Mouse (Mus musculus): ENCODE measurements at regions not wholly inside any gene's neighbourhood (a gene's known extent, or its start where the extent isn't known, plus 50 kb on each side); places are given as distances from the start of the nearest gene placed in this dataset.

DNA sequence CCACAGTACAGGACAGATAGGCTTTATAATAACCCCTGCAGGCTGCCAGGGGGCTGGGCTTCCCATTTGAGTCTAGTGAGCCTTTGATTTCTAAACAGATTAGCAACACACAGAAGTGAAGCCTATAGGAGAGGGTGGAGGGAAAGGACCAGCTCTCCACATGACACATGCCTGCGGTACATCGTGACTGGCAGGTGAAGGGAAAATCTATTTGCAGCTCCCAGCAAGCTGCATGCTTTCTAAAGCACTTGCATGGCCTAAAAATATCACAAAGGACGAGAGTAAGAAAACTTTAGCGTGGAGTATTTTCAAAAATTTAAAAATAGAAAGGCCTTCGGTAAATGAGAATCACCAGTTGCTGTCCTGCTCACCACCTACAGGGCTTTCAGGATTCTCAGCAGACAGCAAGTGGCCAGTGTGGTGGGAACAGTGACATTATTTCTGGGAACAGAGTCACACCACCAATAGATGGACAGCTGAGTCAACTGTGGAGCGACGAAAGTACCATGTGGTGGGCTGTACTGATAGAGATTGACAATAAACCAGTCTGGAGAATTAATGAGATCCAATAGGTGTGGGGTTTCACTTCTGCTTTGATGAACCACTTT, 105.6 kb downstream of the Mid1ip1 start:
- Histone ChIP-seq H3K4me1 (replicated peaks; ENCODE audit: control insufficient read depth, insufficient read depth, low read length) (no peaks in the 10 kb centered on the region), H3K27me3 (replicated peaks; ENCODE audit: control insufficient read depth, insufficient read depth, low read length) (no peaks in the 10 kb centered on the region), H3K4me3 (ENCODE audit: low read depth, low read length) (no peak overlapping the region), H3K27ac (ENCODE audit: low read depth, low read length) (no peak overlapping the region), H3K9ac (ENCODE audit: low read depth, low read length) (no peak overlapping the region), H3K9me3 (ENCODE audit: control insufficient read depth) (no peaks in the 10 kb centered on the region), H3K36me3 (ENCODE audit: control insufficient read depth, insufficient read depth) (no peaks in the 10 kb centered on the region), H3K4me2 (replicated peaks; ENCODE audit: low read depth) (no peak overlapping the region)
- WGBS: 82% methylated on average over 7 of the region's 7 CpGs
- no peak for ATAC-seq
- TF ChIP-seq CTCF (IDR thresholded peaks at IDR 0.05; ENCODE audit: low read depth): no peak

DNA sequence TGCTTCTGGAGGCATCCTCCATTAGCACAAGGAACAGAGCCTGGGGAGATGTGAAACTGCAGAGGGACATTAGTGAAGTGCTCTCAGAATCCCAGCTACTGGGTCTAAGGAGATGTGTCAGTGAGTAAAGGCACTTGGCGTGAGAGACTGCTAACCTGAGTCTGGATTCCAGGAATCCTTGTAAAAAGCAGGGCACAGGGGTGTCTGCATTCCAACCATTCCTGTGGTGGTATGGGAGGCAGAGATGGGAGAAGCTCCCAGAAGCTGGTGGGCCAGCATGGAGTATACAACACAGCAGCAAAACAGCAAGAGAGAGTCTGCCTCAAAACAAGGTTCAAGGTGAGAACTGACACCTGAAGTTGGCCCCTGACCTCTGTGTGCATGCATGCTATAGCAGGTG, 118.9 kb downstream of the Mid1ip1 start:
- Histone ChIP-seq H3K9ac (ENCODE audit: low read depth, low read length) (no peak overlapping the region), H3K4me2 (replicated peaks; ENCODE audit: low read depth) (no peak overlapping the region), H3K9me3 (ENCODE audit: control insufficient read depth) (no peaks in the 10 kb centered on the region), H3K4me1 (replicated peaks; ENCODE audit: control insufficient read depth, insufficient read depth, low read length) (no peaks in the 10 kb centered on the region), H3K27me3 (replicated peaks; ENCODE audit: control insufficient read depth, insufficient read depth, low read length) (no peaks in the 10 kb centered on the region), H3K4me3 (ENCODE audit: low read depth, low read length) (no peak overlapping the region), H3K27ac (ENCODE audit: low read depth, low read length) (no peak overlapping the region), H3K36me3 (ENCODE audit: control insufficient read depth, insufficient read depth) (no peaks in the 10 kb centered on the region)
- WGBS: 74% methylated on average over 1 of the region's 1 CpGs
- no peak for TF ChIP-seq CTCF (IDR thresholded peaks at IDR 0.05; ENCODE audit: low read depth)
- ATAC-seq: no peak

DNA sequence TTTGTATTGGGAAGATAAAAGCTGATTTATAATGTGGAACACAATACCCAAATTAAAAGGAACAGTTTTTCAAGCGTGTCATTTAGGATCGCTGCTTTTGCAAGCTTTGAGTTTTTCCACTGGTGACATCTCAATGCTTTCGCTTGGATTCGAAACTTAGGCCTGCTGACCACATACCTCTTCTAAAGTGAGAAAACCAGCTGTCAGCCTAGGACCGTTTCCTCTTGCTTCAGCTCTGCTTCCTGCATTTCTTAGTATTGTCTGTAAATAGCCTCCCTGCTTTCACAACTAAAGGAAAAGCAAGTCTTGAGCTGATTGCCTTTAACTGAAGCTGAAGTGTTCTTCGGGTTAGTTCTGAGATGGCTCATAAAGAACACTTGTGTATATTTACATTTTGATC, 142.3 kb downstream of the Mid1ip1 start:
- Histone ChIP-seq H3K4me2 (replicated peaks; ENCODE audit: low read depth) (no peak overlapping the region), H3K36me3 (ENCODE audit: control insufficient read depth, insufficient read depth) (no peaks in the 10 kb centered on the region), H3K9me3 (ENCODE audit: control insufficient read depth) (no peaks in the 10 kb centered on the region), H3K4me1 (replicated peaks; ENCODE audit: control insufficient read depth, insufficient read depth, low read length) (no peaks in the 10 kb centered on the region), H3K4me3 (ENCODE audit: low read depth, low read length) (no peak overlapping the region), H3K9ac (ENCODE audit: low read depth, low read length) (no peak overlapping the region), H3K27ac (ENCODE audit: low read depth, low read length) (no peak overlapping the region), H3K27me3 (replicated peaks; ENCODE audit: control insufficient read depth, insufficient read depth, low read length) (no peaks in the 10 kb centered on the region)
- no peak for ATAC-seq
- no peak for TF ChIP-seq CTCF (IDR thresholded peaks at IDR 0.05; ENCODE audit: low read depth)
- WGBS: 73% methylated on average over 6 of the region's 6 CpGs

DNA sequence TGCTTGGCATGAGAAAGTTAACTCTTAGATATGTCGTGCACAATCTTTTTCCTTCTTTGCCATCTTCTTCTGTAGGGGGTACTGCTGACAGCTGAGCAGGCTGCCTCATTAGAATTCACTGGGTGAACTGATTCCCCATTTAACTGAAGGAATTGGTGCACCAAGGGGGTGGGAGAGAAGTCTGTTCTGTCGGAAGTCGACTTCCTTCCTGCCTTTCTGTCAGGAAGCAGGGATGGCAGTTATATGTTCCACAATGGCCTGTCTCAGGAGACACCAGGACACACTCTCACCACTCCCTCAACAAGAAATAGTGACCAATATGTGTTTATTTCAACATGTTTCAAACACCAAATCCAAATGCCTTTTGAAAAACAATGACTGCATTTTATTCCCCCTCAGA, 142.9 kb downstream of the Mid1ip1 start:
- Histone ChIP-seq H3K4me1 (replicated peaks; ENCODE audit: control insufficient read depth, insufficient read depth, low read length) (no peaks in the 10 kb centered on the region), H3K27ac (ENCODE audit: low read depth, low read length) (no peak overlapping the region), H3K36me3 (ENCODE audit: control insufficient read depth, insufficient read depth) (no peaks in the 10 kb centered on the region), H3K4me3 (ENCODE audit: low read depth, low read length) (no peak overlapping the region), H3K4me2 (replicated peaks; ENCODE audit: low read depth) (no peak overlapping the region), H3K9me3 (ENCODE audit: control insufficient read depth) (no peaks in the 10 kb centered on the region), H3K9ac (ENCODE audit: low read depth, low read length) (no peak overlapping the region), H3K27me3 (replicated peaks; ENCODE audit: control insufficient read depth, insufficient read depth, low read length) (no peaks in the 10 kb centered on the region)
- ATAC-seq: no peak
- WGBS: 61% methylated on average over 3 of the region's 3 CpGs
- no peak for TF ChIP-seq CTCF (IDR thresholded peaks at IDR 0.05; ENCODE audit: low read depth)

GRCm38 (mm10) chrX:10871613-10872012, 156.8 kb downstream of the Mid1ip1 start:
- Histone ChIP-seq H3K27ac (ENCODE audit: low read depth, low read length) (no peak overlapping the region), H3K27me3 (replicated peaks; ENCODE audit: control insufficient read depth, insufficient read depth, low read length) (no peaks in the 10 kb centered on the region), H3K36me3 (ENCODE audit: control insufficient read depth, insufficient read depth) (no peaks in the 10 kb centered on the region), H3K9ac (ENCODE audit: low read depth, low read length) (no peak overlapping the region), H3K4me2 (replicated peaks; ENCODE audit: low read depth) (no peak overlapping the region), H3K9me3 (ENCODE audit: control insufficient read depth) (no peaks in the 10 kb centered on the region), H3K4me1 (replicated peaks; ENCODE audit: control insufficient read depth, insufficient read depth, low read length) (no peaks in the 10 kb centered on the region), H3K4me3 (ENCODE audit: low read depth, low read length) (no peak overlapping the region)
- ATAC-seq: no peak
- no peak for TF ChIP-seq CTCF (IDR thresholded peaks at IDR 0.05; ENCODE audit: low read depth)
- WGBS: 67% methylated on average over 4 of the region's 4 CpGs

- Histone ChIP-seq H3K27me3 (replicated peaks; ENCODE audit: control insufficient read depth, insufficient read depth, low read length) (no peaks in the 10 kb centered on the region), H3K9me3 (ENCODE audit: control insufficient read depth) (no peaks in the 10 kb centered on the region), H3K9ac (ENCODE audit: low read depth, low read length) (no peak overlapping the region), H3K4me1 (replicated peaks; ENCODE audit: control insufficient read depth, insufficient read depth, low read length) (no peaks in the 10 kb centered on the region), H3K4me3 (ENCODE audit: low read depth, low read length) (no peak overlapping the region), H3K36me3 (ENCODE audit: control insufficient read depth, insufficient read depth) (no peaks in the 10 kb centered on the region), H3K27ac (ENCODE audit: low read depth, low read length) (no peak overlapping the region), H3K4me2 (replicated peaks; ENCODE audit: low read depth) (no peak overlapping the region)
- WGBS: 60% methylated on average over 5 of the region's 5 CpGs
- no peak for TF ChIP-seq CTCF (IDR thresholded peaks at IDR 0.05; ENCODE audit: low read depth)
- no peak for ATAC-seq
Measured at GRCm38 (mm10) chrX:10877856-10878255, 163.0 kb downstream of the Mid1ip1 start.

- H3K27me3 ChIP-seq (replicated peaks; ENCODE audit: control insufficient read depth, insufficient read depth, low read length): no peaks in the 10 kb centered on the region
- WGBS: 87% methylated on average over 5 of the region's 5 CpGs
Measured at GRCm38 (mm10) chrX:10878922-10879321, 164.1 kb downstream of the Mid1ip1 start.

More at GRCm38 (mm10) chrX:10878922-10879321, 164.1 kb downstream of the Mid1ip1 start:
- TF ChIP-seq CTCF (IDR thresholded peaks at IDR 0.05; ENCODE audit: low read depth): no peak
- Histone ChIP-seq H3K4me3 (ENCODE audit: low read depth, low read length) (no peak overlapping the region), H3K27ac (ENCODE audit: low read depth, low read length) (no peak overlapping the region), H3K9ac (ENCODE audit: low read depth, low read length) (no peak overlapping the region), H3K4me1 (replicated peaks; ENCODE audit: control insufficient read depth, insufficient read depth, low read length) (no peaks in the 10 kb centered on the region), H3K4me2 (replicated peaks; ENCODE audit: low read depth) (no peak overlapping the region), H3K36me3 (ENCODE audit: control insufficient read depth, insufficient read depth) (no peaks in the 10 kb centered on the region), H3K9me3 (ENCODE audit: control insufficient read depth) (no peaks in the 10 kb centered on the region)
- ATAC-seq: no peak
